25 mouse cellular contexts compared by ENCODE assay signal in genomic region chrX:130289775-130290174, GRCm38 (mm10).
"Had no signal": no experiment of that assay in that cellular context is flagged by ENCODE, and none has a peak within 500 bp of the region (broad histone marks: within the 10 kb centered on the region; RNA-seq: fewer than 3 reads in every experiment).

No protein-coding gene starts in this region.

- H3K27me3 ChIP-seq: heart, embryonic 13.5 days; heart, embryonic 15.5 days; hindbrain, embryonic 13.5 days; hindbrain, embryonic 15.5 days; intestine, embryonic 15.5 days; limb, embryonic 12.5 days; liver, embryonic 13.5 days had no signal

- H3K9ac ChIP-seq: heart, embryonic 13.5 days; heart, embryonic 15.5 days; hindbrain, embryonic 13.5 days; hindbrain, embryonic 15.5 days; intestine, embryonic 15.5 days; limb, embryonic 12.5 days; liver, embryonic 13.5 days had no signal

- H3K4me2 ChIP-seq: heart, embryonic 11.5 days; heart, embryonic 13.5 days; heart, embryonic 15.5 days; hindbrain, embryonic 13.5 days; hindbrain, embryonic 15.5 days; intestine, embryonic 15.5 days; limb, embryonic 12.5 days; liver, embryonic 11.5 days; liver, embryonic 13.5 days had no signal

- H3K4me3 ChIP-seq: heart, adult 2 months; heart, embryonic 13.5 days; heart, embryonic 15.5 days; hindbrain, embryonic 13.5 days; hindbrain, embryonic 15.5 days; intestine, embryonic 15.5 days; layer of hippocampus, adult 2 months; left cerebral cortex, adult 2 months; limb, embryonic 10.5 days; limb, embryonic 12.5 days; liver, embryonic 13.5 days had no signal

- H3K4me1 ChIP-seq: heart, embryonic 13.5 days; heart, embryonic 15.5 days; hindbrain, embryonic 13.5 days; hindbrain, embryonic 15.5 days; intestine, embryonic 15.5 days; limb, embryonic 10.5 days; limb, embryonic 12.5 days; liver, embryonic 13.5 days had no signal

- H3K9me3 ChIP-seq: heart, embryonic 13.5 days; heart, embryonic 15.5 days; hindbrain, embryonic 13.5 days; hindbrain, embryonic 15.5 days; intestine, embryonic 15.5 days; limb, embryonic 10.5 days; limb, embryonic 12.5 days; liver, embryonic 13.5 days had no signal

- H3K27ac ChIP-seq: heart, adult 2 months; heart, embryonic 13.5 days; heart, embryonic 15.5 days; hindbrain, embryonic 13.5 days; hindbrain, embryonic 15.5 days; intestine, embryonic 15.5 days; layer of hippocampus, adult 2 months; left cerebral cortex, adult 2 months; limb, embryonic 10.5 days; limb, embryonic 12.5 days; liver, embryonic 13.5 days had no signal

- ATAC-seq: inflammation-experienced regulatory T-cells, adult 6 months; intestine, embryonic 15.5 days; intestine, postnatal 0 days had no signal

- DNase-seq: gastrocnemius, postnatal 14 days; gastrocnemius, postnatal 36 days; heart, adult 2 months; heart, postnatal 14 days; heart, postnatal 36 days; kidney, adult 18-20 months; kidney, adult 8-10 months; kidney, postnatal 10 days; kidney, postnatal 25 days; kidney, postnatal 4 days; liver; liver, embryonic 13.5 days had no signal

- H3K36me3 ChIP-seq: heart, embryonic 13.5 days; heart, embryonic 15.5 days; hindbrain, embryonic 13.5 days; hindbrain, embryonic 15.5 days; intestine, embryonic 15.5 days; limb, embryonic 10.5 days; limb, embryonic 12.5 days; liver, embryonic 13.5 days had no signal
